Mouse (Mus musculus) embryonic facial prominence, embryonic 10.5 days (tissue): ENCODE data around the gene Mb. TPM values are rescaled to one million over a fixed set of nuclear protein-coding genes. Genes with fewer than 3 reads are reported as not detected.

Source experiments
- DNase-seq: peaks from one replicate; pipeline ENCODE4 v3.0.0-alpha.2; 2017; ENCODE audit warnings: low spot score
- H3K27ac ChIP-seq: fragments of 300-500 bp; sonication (generic); replicated peaks from 2 replicates; pipeline ENCODE4 v1.5.1; 2016; ENCODE audit warnings: mild to moderate bottlenecking
- H3K27me3 ChIP-seq: fragments of 300-500 bp; sonication (generic); replicated peaks from 2 replicates; pipeline ENCODE4 v1.6.1; 2016; ENCODE audit warnings: low read depth, mild to moderate bottlenecking; ENCODE audit not compliant: poor library complexity, severe bottlenecking
- H3K36me3 ChIP-seq: fragments of 300-500 bp; sonication (generic); replicated peaks from 2 replicates; pipeline ENCODE4 v1.6.1; 2016; ENCODE audit warnings: mild to moderate bottlenecking, moderate library complexity
- H3K4me1 ChIP-seq: fragments of 300-500 bp; sonication (generic); 2 replicates; pipeline ENCODE4 v1.6.1; 2016
- H3K4me3 ChIP-seq: fragments of 300-500 bp; sonication (generic); 2 replicates; pipeline ENCODE4 v1.5.1; 2016; ENCODE audit warnings: mild to moderate bottlenecking, moderate library complexity
- H3K9me3 ChIP-seq: fragments of 300-500 bp; sonication (generic); 2 replicates; pipeline ENCODE4 v1.6.1; 2016; ENCODE audit warnings: mild to moderate bottlenecking
- WGBS: fragments of 180-500 bp; shearing (Covaris S2); methylation state at CpG from one replicate; pipeline ENCODE4 v1.1.7; 2016; 5-methylcytosine and 5-hydroxymethylcytosine counted together
- polyA plus RNA-seq: library from polyadenylated mRNA; unstranded; fragments of >200 nt; fragmentation: Nextera tagmentation; extraction: Ambion mirVana; gene quantifications from 2 replicates; pipeline ENCODE4 v1.2.1, GENCODE M21; 2016

Mb gene
- polyA plus RNA-seq: 0.72 and 0.86 TPM in 2 replicates

- Histone ChIP-seq H3K4me1 (peaks cover 22% of the 10 kb centered on the region), H3K9me3 (no peaks in the 10 kb centered on the region), H3K27ac (no peak within 1 kb of the TSS), H3K36me3 (no peaks in the 10 kb centered on the region), H3K27me3 (peaks cover 4% of the 10 kb centered on the region; the same call in 1 of the 2 replicates), H3K4me3 (no peak within 1 kb of the TSS)
- 89% methylated on average over 10 of the region's 10 CpGs for WGBS
- no peak for DNase-seq
Measured at GRCm38 (mm10) chr15:77050570-77050969, at the start of gene Mb. TSS of gene Mb (minus strand) at chr15:77050670.

GRCm38 (mm10) chr15:77099756-77100155, 49.3 kb upstream of the Mb start:
- Histone ChIP-seq H3K27ac (no peak overlapping the region), H3K9me3 (no peaks in the 10 kb centered on the region), H3K4me1 (peaks cover 18% of the 10 kb centered on the region), H3K27me3 (no peaks in the 10 kb centered on the region), H3K36me3 (peaks cover 83% of the 10 kb centered on the region), H3K4me3 (no peak overlapping the region)
- WGBS: 45% methylated on average over 3 of the region's 3 CpGs
- no peak for DNase-seq

GRCm38 (mm10) chr15:77097358-77097757, 46.9 kb upstream of the Mb start:
- H3K36me3 ChIP-seq: peaks cover 86% of the 10 kb centered on the region
- WGBS: 88% methylated on average over 6 of the region's 6 CpGs
- no peak for DNase-seq
- H3K9me3 ChIP-seq: no peaks in the 10 kb centered on the region
- H3K27me3 ChIP-seq: no peaks in the 10 kb centered on the region
- peaks cover 14% of the 10 kb centered on the region for H3K4me1 ChIP-seq
- no peak overlapping the region for H3K27ac ChIP-seq
- H3K4me3 ChIP-seq: no peak overlapping the region

GRCm38 (mm10) chr15:77095216-77095615, 44.7 kb upstream of the Mb start:
- no peaks in the 10 kb centered on the region for H3K27me3 ChIP-seq
- H3K9me3 ChIP-seq: no peaks in the 10 kb centered on the region
- DNase-seq: no peak
- H3K27ac ChIP-seq: no peak overlapping the region
- H3K4me1 ChIP-seq: peaks cover 14% of the 10 kb centered on the region
- 97% methylated on average over 1 of the region's 1 CpGs for WGBS
- peaks cover 84% of the 10 kb centered on the region for H3K36me3 ChIP-seq
- H3K4me3 ChIP-seq: no peak overlapping the region

GRCm38 (mm10) chr15:77094431-77094830, 44.0 kb upstream of the Mb start:
- no peak for DNase-seq
- Histone ChIP-seq H3K9me3 (no peaks in the 10 kb centered on the region), H3K27me3 (no peaks in the 10 kb centered on the region), H3K27ac (no peak overlapping the region), H3K4me1 (peaks cover 8% of the 10 kb centered on the region; the same call in 1 of the 2 replicates), H3K4me3 (no peak overlapping the region), H3K36me3 (peaks cover 85% of the 10 kb centered on the region)
- 96% methylated on average over 13 of the region's 13 CpGs for WGBS

- H3K36me3 ChIP-seq: peaks cover 82% of the 10 kb centered on the region
- H3K27ac ChIP-seq: no peak overlapping the region
- H3K27me3 ChIP-seq: no peaks in the 10 kb centered on the region
- H3K9me3 ChIP-seq: no peaks in the 10 kb centered on the region
- no peak overlapping the region for H3K4me3 ChIP-seq
- H3K4me1 ChIP-seq: 0 out of 2 replicates have a peak, but pooled peaks cover 4% of the 10 kb centered on the region
- DNase-seq: no peak
- WGBS: 90% methylated on average over 4 of the region's 4 CpGs
Measured at GRCm38 (mm10) chr15:77091394-77091793, 40.9 kb upstream of the Mb start.

GRCm38 (mm10) chr15:77090531-77090930, 40.1 kb upstream of the Mb start:
- H3K36me3 ChIP-seq: peaks cover 83% of the 10 kb centered on the region
- H3K4me3 ChIP-seq: no peak overlapping the region
- WGBS: 93% methylated on average over 5 of the region's 5 CpGs
- no peaks in the 10 kb centered on the region for H3K27me3 ChIP-seq
- H3K27ac ChIP-seq: no peak overlapping the region
- H3K4me1 ChIP-seq: 0 out of 2 replicates have a peak, but pooled peaks cover 4% of the 10 kb centered on the region
- H3K9me3 ChIP-seq: no peaks in the 10 kb centered on the region
- no peak for DNase-seq

- H3K36me3 ChIP-seq: peaks cover 83% of the 10 kb centered on the region
- 76% methylated on average over 11 of the region's 11 CpGs for WGBS
Measured at GRCm38 (mm10) chr15:77089249-77089648, 38.8 kb upstream of the Mb start.

GRCm38 (mm10) chr15:77086488-77086887, 36.0 kb upstream of the Mb start:
- Histone ChIP-seq H3K36me3 (peaks cover 87% of the 10 kb centered on the region), H3K4me3 (no peak overlapping the region)
- 92% methylated on average over 1 of the region's 1 CpGs for WGBS

More at GRCm38 (mm10) chr15:77089249-77089648, 38.8 kb upstream of the Mb start:
- DNase-seq: no peak
- Histone ChIP-seq H3K4me3 (no peak overlapping the region), H3K27ac (no peak overlapping the region), H3K9me3 (no peaks in the 10 kb centered on the region), H3K27me3 (no peaks in the 10 kb centered on the region), H3K4me1 (0 out of 2 replicates have a peak, but pooled peaks cover 4% of the 10 kb centered on the region)

GRCm38 (mm10) chr15:77085818-77086217, 35.3 kb upstream of the Mb start:
- Histone ChIP-seq H3K4me3 (no peak overlapping the region), H3K9me3 (no peaks in the 10 kb centered on the region), H3K27ac (no peak overlapping the region), H3K27me3 (no peaks in the 10 kb centered on the region), H3K36me3 (peaks cover 88% of the 10 kb centered on the region), H3K4me1 (peaks cover 15% of the 10 kb centered on the region; the same call in 1 of the 2 replicates)
- no peak for DNase-seq
- 91% methylated on average over 7 of the region's 7 CpGs for WGBS

More at GRCm38 (mm10) chr15:77086488-77086887, 36.0 kb upstream of the Mb start:
- Histone ChIP-seq H3K27me3 (no peaks in the 10 kb centered on the region), H3K9me3 (no peaks in the 10 kb centered on the region), H3K27ac (no peak overlapping the region), H3K4me1 (peaks cover 9% of the 10 kb centered on the region; the same call in 1 of the 2 replicates)
- DNase-seq: no peak

GRCm38 (mm10) chr15:77081454-77081853, 31.0 kb upstream of the Mb start:
- H3K27ac ChIP-seq: no peak overlapping the region
- H3K27me3 ChIP-seq: no peaks in the 10 kb centered on the region
- 90% methylated on average over 5 of the region's 5 CpGs for WGBS
- no peaks in the 10 kb centered on the region for H3K9me3 ChIP-seq
- peaks cover 95% of the 10 kb centered on the region for H3K36me3 ChIP-seq
- no peak for DNase-seq
- no peak overlapping the region for H3K4me3 ChIP-seq
- peaks cover 23% of the 10 kb centered on the region for H3K4me1 ChIP-seq

GRCm38 (mm10) chr15:77080684-77081254, 30.3 kb upstream of the Mb start:
- Histone ChIP-seq H3K36me3 (peaks cover 95% of the 10 kb centered on the region), H3K4me3 (no peak overlapping the region), H3K4me1 (peaks cover 23% of the 10 kb centered on the region), H3K9me3 (no peaks in the 10 kb centered on the region), H3K27me3 (no peaks in the 10 kb centered on the region), H3K27ac (peak overlapping the region; percentile 16; the same call in 1 of the 2 replicates)
- DNase-seq: no peak
- WGBS: 78% methylated on average over 14 of the region's 14 CpGs

GRCm38 (mm10) chr15:77079890-77080361, 29.5 kb upstream of the Mb start:
- H3K36me3 ChIP-seq: peaks cover 92% of the 10 kb centered on the region

More at GRCm38 (mm10) chr15:77079890-77080361, 29.5 kb upstream of the Mb start:
- no peaks in the 10 kb centered on the region for H3K27me3 ChIP-seq
- no peak overlapping the region for H3K4me3 ChIP-seq
- no peaks in the 10 kb centered on the region for H3K9me3 ChIP-seq
- H3K4me1 ChIP-seq: peaks cover 23% of the 10 kb centered on the region
- 77% methylated on average over 11 of the region's 11 CpGs for WGBS
- no peak for DNase-seq
- H3K27ac ChIP-seq: no peak overlapping the region
